Mouse (Mus musculus) neural tube, embryonic 13.5 days (tissue): Measurements from ENCODE around the gene Knop1. TPM values are rescaled to one million over a fixed set of nuclear protein-coding genes. Genes with fewer than 3 reads are reported as not detected.
A peak's percentile ranks its signal among the peaks of the same experiment; 100 is the strongest.

Experiments
- ATAC-seq: fragments of 200-750 bp; cut with Nextera tagmentation; 2 replicates; pipeline ENCODE4 v1.8.0; 2017; ENCODE audit warnings: low read depth, mild to moderate bottlenecking, moderate TSS enrichment, moderate library complexity
- H3K27ac ChIP-seq: fragments of 300-500 bp; sonication (generic); replicated peaks from 2 replicates; pipeline ENCODE4 v1.5.1; 2015; ENCODE audit warnings: moderate library complexity, mild to moderate bottlenecking, inconsistent platforms
- H3K27me3 ChIP-seq: fragments of 300-500 bp; sonication (generic); 2 replicates; pipeline ENCODE4 v1.6.1; 2015; ENCODE audit warnings: mild to moderate bottlenecking, inconsistent platforms
- H3K36me3 ChIP-seq: fragments of 300-500 bp; sonication (generic); 2 replicates; pipeline ENCODE4 v1.6.1; 2015; ENCODE audit warnings: mild to moderate bottlenecking, inconsistent platforms
- H3K4me1 ChIP-seq: fragments of 300-500 bp; sonication (generic); replicated peaks from 2 replicates; pipeline ENCODE4 v1.6.1; 2015; ENCODE audit warnings: inconsistent platforms
- H3K4me2 ChIP-seq: fragments of 300-500 bp; sonication (generic); 2 replicates; pipeline ENCODE4 v1.6.1; 2015; ENCODE audit warnings: inconsistent platforms, mild to moderate bottlenecking, moderate library complexity
- H3K4me3 ChIP-seq: fragments of 300-500 bp; sonication (generic); 2 replicates; pipeline ENCODE4 v1.5.1; 2015; ENCODE audit warnings: mild to moderate bottlenecking, inconsistent platforms
- H3K9ac ChIP-seq: fragments of 300-500 bp; sonication (generic); 2 replicates; pipeline ENCODE4 v1.6.1; 2015; ENCODE audit warnings: moderate library complexity, mild to moderate bottlenecking, inconsistent platforms
- H3K9me3 ChIP-seq: fragments of 300-500 bp; sonication (generic); 2 replicates; pipeline ENCODE4 v1.6.1; 2016; ENCODE audit warnings: inconsistent platforms
- WGBS: fragments of 180-500 bp; shearing (Covaris S2); methylation state at CpG from one replicate; pipeline ENCODE4 v1.1.7; 2015; 5-methylcytosine and 5-hydroxymethylcytosine counted together
- polyA plus RNA-seq: library from polyadenylated mRNA; unstranded; fragments of >200 nt; fragmentation: Nextera tagmentation; extraction: Ambion mirVana; gene quantifications from 2 replicates; pipeline ENCODE4 v1.2.1, GENCODE M21; 2015

Knop1 gene
- polyA plus RNA-seq, 1 experiment from 2014 or later = 86.4 TPM

- Histone ChIP-seq H3K4me3 (no peak overlapping the region), H3K9ac (no peak overlapping the region), H3K4me1 (peaks cover 6% of the 10 kb centered on the region; the same call in 1 of the 2 replicates), H3K9me3 (no peaks in the 10 kb centered on the region; the same call in 1 of the 2 replicates), H3K27ac (no peak overlapping the region), H3K4me2 (no peak overlapping the region), H3K27me3 (no peaks in the 10 kb centered on the region), H3K36me3 (peaks cover 99% of the 10 kb centered on the region)
- no peak for ATAC-seq
- 89% methylated on average over 4 of the region's 4 CpGs for WGBS
Observed at GRCm38 (mm10) chr7:118842938-118843337, 13.1 kb downstream of the Knop1 start.

DNA sequence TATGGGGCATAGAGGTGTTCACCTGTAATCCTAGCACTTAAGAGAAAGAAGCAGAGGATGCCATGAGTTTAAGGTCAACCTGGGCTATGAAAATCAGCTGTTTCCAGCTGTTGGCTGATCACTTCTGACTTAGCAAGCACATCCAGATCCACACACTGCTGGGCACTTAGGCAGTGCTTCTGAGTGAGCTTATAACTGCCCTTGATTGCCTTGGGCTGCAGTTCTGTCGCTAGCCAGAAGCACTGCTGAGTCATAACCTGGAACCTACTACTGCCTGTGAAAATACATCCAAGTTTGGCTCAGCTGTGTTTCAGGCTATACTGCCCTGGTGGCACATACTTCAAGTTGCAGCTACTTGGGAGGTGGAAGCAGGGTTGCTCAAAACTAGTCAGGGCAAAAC lies 14.3 kb downstream of the Knop1 start:
- H3K4me3 ChIP-seq = no peak overlapping the region
- H3K27me3 ChIP-seq = no peaks in the 10 kb centered on the region
- ATAC-seq = peak; percentile 45; the same call in 1 of the 2 replicates
- H3K4me2 ChIP-seq = no peak overlapping the region
- H3K9me3 ChIP-seq = no peaks in the 10 kb centered on the region; the same call in 1 of the 2 replicates
- H3K36me3 ChIP-seq = peaks cover 99% of the 10 kb centered on the region
- H3K27ac ChIP-seq = no peak overlapping the region
- H3K4me1 ChIP-seq = peaks cover 6% of the 10 kb centered on the region; the same call in 1 of the 2 replicates
- no peak overlapping the region for H3K9ac ChIP-seq
- WGBS = 63% methylated on average over 1 of the region's 1 CpGs

DNA sequence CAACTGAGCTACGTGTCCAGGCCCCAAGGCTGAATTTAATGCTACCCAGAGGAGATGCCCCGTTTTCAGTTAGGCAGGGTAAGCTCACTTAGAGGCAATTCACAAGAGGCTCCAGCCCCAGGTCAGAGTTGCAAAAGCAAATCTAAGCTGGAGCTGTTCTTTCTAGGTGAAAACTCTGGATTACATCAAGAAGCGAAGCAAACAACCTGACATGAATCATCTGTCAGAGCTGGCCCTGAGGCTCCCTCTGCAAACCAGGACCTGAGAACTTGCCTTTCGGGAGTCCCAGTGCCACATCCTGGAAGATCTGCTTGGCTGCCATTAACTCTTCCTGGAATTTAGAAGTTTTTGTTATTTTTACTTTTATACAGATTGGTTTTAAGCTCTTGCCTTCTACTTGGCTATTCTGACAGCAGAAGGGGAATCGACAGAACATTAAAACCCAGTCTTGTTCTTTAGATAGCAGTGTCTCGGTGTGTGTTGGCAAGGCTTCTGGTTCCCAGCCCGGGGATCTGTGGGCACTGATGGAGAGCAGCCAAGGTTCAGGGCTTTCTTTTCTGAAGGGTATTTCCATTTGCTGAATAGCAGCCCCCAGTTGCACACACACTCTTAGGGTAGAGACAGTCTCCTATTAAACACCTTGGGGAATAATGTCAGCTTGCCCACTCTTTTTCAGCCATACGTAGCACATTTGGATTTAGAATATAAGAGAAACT lies 14.9 kb downstream of the Knop1 start:
- H3K9ac ChIP-seq = no peak overlapping the region

GRCm38 (mm10) chr7:118837901-118838300 lies 18.2 kb downstream of the Knop1 start:
- Histone ChIP-seq H3K9ac (no peak overlapping the region), H3K36me3 (peaks cover 99% of the 10 kb centered on the region), H3K4me1 (peaks cover 6% of the 10 kb centered on the region; the same call in 1 of the 2 replicates), H3K4me2 (no peak overlapping the region), H3K4me3 (no peak overlapping the region), H3K27me3 (no peaks in the 10 kb centered on the region), H3K9me3 (no peaks in the 10 kb centered on the region; the same call in 1 of the 2 replicates), H3K27ac (no peak overlapping the region)
- ATAC-seq = no peak
- 89% methylated on average over 5 of the region's 5 CpGs for WGBS

More for the DNA sequence above, 14.9 kb downstream of the Knop1 start:
- Histone ChIP-seq H3K4me2 (no peak overlapping the region), H3K36me3 (peaks cover 99% of the 10 kb centered on the region), H3K4me1 (peaks cover 6% of the 10 kb centered on the region; the same call in 1 of the 2 replicates), H3K27me3 (no peaks in the 10 kb centered on the region), H3K9me3 (no peaks in the 10 kb centered on the region; the same call in 1 of the 2 replicates), H3K4me3 (no peak overlapping the region), H3K27ac (no peak overlapping the region; the same call in 1 of the 2 replicates)
- peak; percentile 60 for ATAC-seq
- 72% methylated on average over 8 of the region's 8 CpGs for whole genome bisulfite sequencing

- Histone ChIP-seq H3K4me3 (no peak overlapping the region), H3K36me3 (peaks cover 59% of the 10 kb centered on the region), H3K9me3 (no peaks in the 10 kb centered on the region), H3K4me1 (peaks cover 14% of the 10 kb centered on the region; the same call in 1 of the 2 replicates), H3K27me3 (no peaks in the 10 kb centered on the region), H3K9ac (no peak overlapping the region), H3K27ac (no peak overlapping the region), H3K4me2 (no peak overlapping the region)
- WGBS = 54% methylated on average over 5 of the region's 5 CpGs
- peak; percentile 32; the same call in 1 of the 2 replicates for ATAC-seq
Observed at GRCm38 (mm10) chr7:118827975-118828416, 28.1 kb downstream of the Knop1 start.

DNA sequence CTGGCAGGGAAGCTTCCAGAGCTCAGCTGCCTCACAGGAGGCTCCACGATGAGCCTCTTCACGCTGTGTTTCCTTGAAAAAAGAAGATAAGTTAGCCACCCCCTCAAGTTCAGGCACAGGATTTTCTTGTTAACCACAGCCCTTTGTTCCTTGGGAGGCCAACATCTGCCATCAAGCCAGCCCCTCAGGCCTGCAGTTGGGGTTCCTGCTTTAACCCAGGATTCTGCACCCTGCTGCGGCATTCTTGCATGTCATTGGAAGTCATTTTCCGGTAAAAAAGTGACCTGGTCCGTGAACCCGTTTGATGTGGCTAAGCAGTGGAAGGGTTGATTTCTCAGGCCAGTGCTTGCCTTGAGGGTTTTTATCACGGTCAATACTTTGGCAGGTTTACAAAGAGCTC lies 31.6 kb downstream of the Knop1 start:
- Histone ChIP-seq H3K9me3 (no peaks in the 10 kb centered on the region), H3K36me3 (peaks cover 61% of the 10 kb centered on the region), H3K9ac (no peak overlapping the region), H3K27me3 (no peaks in the 10 kb centered on the region), H3K4me1 (peaks cover 14% of the 10 kb centered on the region; the same call in 1 of the 2 replicates), H3K4me3 (no peak overlapping the region), H3K27ac (no peak overlapping the region), H3K4me2 (no peak overlapping the region)
- no peak for ATAC-seq
- 47% methylated on average over 7 of the region's 7 CpGs for WGBS

DNA sequence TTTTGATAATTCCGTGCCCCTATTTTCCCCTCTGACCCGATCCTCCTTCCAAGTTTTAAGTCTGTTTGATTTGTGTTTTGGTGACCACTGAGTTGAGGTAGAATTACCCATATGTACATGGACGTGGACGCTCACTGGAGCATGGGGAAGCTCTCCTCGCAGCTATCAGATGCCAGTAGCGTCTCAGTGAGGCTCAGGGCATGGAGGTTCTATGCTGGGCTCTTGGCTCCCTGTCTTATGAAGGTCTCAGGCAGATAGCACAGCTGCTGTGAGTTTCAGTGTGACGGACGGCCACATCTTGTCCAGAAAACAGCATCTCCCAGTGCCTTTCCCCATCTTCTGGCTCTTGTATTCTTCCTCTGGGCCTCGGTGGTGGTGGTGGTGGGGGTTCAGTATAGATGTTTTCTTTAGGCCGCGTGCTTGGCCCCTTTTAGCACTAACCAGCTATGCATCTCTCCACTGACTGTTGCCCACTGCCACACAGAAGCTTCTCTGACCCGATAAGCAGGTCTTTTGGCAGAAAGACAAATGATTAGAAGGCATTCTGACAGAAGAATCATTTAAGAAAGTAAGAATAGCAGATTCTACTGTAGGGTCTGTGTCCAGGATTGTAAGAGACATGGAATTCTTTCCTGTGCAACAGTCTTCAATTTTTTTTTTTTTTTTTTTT lies 34.0 kb downstream of the Knop1 start:
- Histone ChIP-seq H3K9me3 (no peaks in the 10 kb centered on the region), H3K4me1 (peaks cover 11% of the 10 kb centered on the region; the same call in 1 of the 2 replicates), H3K4me3 (no peak overlapping the region), H3K27ac (no peak overlapping the region), H3K9ac (no peak overlapping the region), H3K4me2 (no peak overlapping the region), H3K36me3 (peaks cover 63% of the 10 kb centered on the region), H3K27me3 (no peaks in the 10 kb centered on the region)
- ATAC-seq = no peak
- 93% methylated on average over 12 of the region's 12 CpGs for WGBS

DNA sequence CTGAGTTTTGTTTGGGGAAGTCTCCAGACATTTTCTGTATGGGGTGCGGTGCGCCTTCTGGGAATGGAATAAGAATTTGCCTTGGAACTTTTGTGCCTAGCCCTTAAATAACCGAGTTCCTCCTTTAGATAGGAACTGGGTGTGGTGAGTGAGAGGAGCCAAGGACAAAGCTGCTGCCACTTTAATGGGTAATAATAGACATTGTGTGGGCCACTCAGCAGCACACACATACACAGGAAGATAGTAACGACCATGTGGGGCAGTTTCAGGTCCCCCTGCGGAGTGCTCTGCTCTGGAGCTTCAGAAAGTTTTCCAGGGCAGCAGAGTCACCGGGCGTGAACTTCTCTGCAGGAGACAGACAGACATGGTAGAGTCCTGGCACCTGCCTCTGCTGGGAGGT lies 34.7 kb downstream of the Knop1 start:
- no peak for ATAC-seq
- peaks cover 63% of the 10 kb centered on the region for H3K36me3 ChIP-seq
- no peak overlapping the region for H3K4me3 ChIP-seq
- peaks cover 11% of the 10 kb centered on the region; the same call in 1 of the 2 replicates for H3K4me1 ChIP-seq
- no peak overlapping the region for H3K9ac ChIP-seq
- no peaks in the 10 kb centered on the region for H3K9me3 ChIP-seq
- WGBS = 72% methylated on average over 7 of the region's 7 CpGs
- no peaks in the 10 kb centered on the region for H3K27me3 ChIP-seq
- H3K4me2 ChIP-seq = no peak overlapping the region
- no peak overlapping the region for H3K27ac ChIP-seq

- Histone ChIP-seq H3K9me3 (no peaks in the 10 kb centered on the region), H3K27me3 (no peaks in the 10 kb centered on the region), H3K27ac (no peak overlapping the region), H3K4me1 (peaks cover 9% of the 10 kb centered on the region; the same call in 1 of the 2 replicates), H3K36me3 (peaks cover 65% of the 10 kb centered on the region), H3K4me2 (no peak overlapping the region), H3K4me3 (no peak overlapping the region), H3K9ac (no peak overlapping the region)
- ATAC-seq = no peak
- WGBS = 90% methylated on average over 1 of the region's 1 CpGs
Observed at GRCm38 (mm10) chr7:118819666-118820065, 36.4 kb downstream of the Knop1 start.

DNA sequence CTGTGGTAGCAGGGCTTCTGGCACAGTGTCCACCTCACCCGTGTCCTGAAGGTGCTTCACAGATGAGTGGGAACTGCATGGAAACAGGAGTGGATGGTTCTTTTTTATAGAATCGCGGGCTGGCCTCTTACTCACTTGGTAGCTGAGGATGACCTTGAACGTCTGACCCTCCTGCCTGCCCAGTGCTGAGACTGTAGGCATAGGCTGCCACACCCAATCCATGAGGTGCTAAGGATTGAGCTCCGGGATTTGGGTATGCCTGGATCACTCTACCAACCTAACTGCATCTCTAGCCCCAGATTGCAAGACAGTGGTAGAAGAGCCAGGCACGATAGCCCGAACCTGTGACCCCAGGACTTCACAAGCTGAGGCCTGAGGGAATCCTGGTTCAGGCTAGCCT lies 38.3 kb downstream of the Knop1 start:
- Histone ChIP-seq H3K9me3 (no peaks in the 10 kb centered on the region), H3K4me3 (no peak overlapping the region), H3K4me2 (no peak overlapping the region), H3K36me3 (peaks cover 75% of the 10 kb centered on the region), H3K9ac (no peak overlapping the region), H3K27ac (no peak overlapping the region), H3K27me3 (no peaks in the 10 kb centered on the region), H3K4me1 (no peaks in the 10 kb centered on the region)
- 93% methylated on average over 7 of the region's 7 CpGs for WGBS
- no peak for ATAC-seq

DNA sequence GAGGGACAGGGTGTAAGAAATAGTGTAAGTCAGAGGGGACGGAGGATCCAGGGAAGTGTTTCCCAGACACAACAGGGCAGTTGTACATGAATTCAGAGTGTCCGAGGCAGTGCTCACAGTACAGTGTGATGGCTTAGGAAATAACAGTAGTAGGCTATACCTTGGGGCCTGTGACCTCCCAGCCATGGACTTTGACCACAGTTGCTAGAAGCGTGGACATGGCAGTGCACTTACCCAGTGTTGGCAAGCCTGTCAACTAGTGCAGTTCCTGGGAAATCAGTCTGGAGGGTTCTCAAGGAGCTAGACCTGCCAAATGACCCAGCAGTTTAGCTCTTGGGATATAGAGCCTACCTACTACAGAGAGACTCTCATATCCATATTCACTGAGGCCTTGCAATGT lies 39.8 kb downstream of the Knop1 start:
- Histone ChIP-seq H3K27ac (no peak overlapping the region), H3K9me3 (no peaks in the 10 kb centered on the region), H3K4me1 (no peaks in the 10 kb centered on the region), H3K4me2 (no peak overlapping the region), H3K27me3 (no peaks in the 10 kb centered on the region), H3K4me3 (no peak overlapping the region), H3K36me3 (peaks cover 80% of the 10 kb centered on the region), H3K9ac (no peak overlapping the region)
- ATAC-seq = no peak
- WGBS = 94% methylated on average over 3 of the region's 3 CpGs

DNA sequence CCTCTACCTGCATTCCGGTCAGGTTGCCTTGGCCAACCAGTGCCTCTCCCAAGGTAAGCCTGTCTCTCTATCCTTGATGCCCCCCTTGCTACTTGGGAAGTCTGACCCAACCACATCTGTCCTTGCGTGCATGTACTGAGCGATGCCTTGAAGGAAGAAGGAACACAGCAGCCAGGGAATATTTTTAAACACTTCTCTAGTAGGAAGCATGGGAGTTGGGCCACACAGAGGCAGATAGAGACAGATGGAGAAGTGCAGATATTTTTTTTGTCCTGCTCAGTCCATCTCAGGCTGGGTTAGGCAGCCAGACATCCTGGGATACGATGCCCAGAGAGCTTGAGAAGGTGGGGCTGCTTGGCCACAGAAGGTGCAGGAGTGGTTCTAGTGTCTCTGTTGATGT lies 42.5 kb downstream of the Knop1 start:
- Histone ChIP-seq H3K36me3 (peaks cover 80% of the 10 kb centered on the region), H3K9ac (no peak overlapping the region)
- 93% methylated on average over 4 of the region's 4 CpGs for WGBS

More for the DNA sequence above, 42.5 kb downstream of the Knop1 start:
- Histone ChIP-seq H3K4me2 (no peak overlapping the region), H3K27ac (peak overlapping the region; percentile 24; the same call in 1 of the 2 replicates), H3K27me3 (no peaks in the 10 kb centered on the region), H3K4me1 (no peaks in the 10 kb centered on the region), H3K9me3 (no peaks in the 10 kb centered on the region), H3K4me3 (no peak overlapping the region)
- no peak for ATAC-seq
